Mouse (Mus musculus): Measurements from ENCODE around the gene Cdk1. TPM values are rescaled to one million over a fixed set of nuclear protein-coding genes. Genes with fewer than 3 reads are reported as not detected.

Gene Cdk1
- total and polyA plus RNA-seq, 3 experiments, result 221 to 768 (median 244) TPM

DNA sequence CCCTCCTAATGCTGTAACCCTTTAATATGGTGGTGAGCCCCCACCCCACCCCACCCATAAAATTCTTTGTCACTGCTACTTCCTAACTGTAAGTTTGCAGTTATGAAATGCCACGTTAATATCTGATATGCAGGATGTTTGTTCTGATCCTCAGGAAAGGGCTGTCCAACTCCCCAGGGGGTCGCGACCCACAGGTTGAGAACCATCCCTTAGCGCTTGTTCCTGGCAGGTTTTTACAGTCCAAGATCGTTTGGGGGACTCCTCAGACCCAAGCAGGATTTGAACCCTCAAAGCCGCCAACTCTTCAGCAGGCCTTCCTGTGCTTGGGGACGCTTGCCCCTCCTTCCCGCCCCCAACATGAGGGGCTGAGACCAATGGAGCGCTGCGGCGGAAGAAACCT lies 16.5 kb downstream of the Cdk1 start:
- dilution Hi-C loops (cut with MboI; ENCODE audit: extremely low pct_ligation_motif_present, extremely low pct_unique_long_range_greater_than_20kb, low sequenced_read_pairs) (no loop called here), in situ Hi-C loops (cut with MboI; ENCODE audit: low pct_ligation_motif_present, low pct_unique_long_range_greater_than_20kb, low sequenced_read_pairs) (no loop called here)
- Histone ChIP-seq H3K9me3 (replicated peaks; ENCODE audit: low read length) (no peaks in the 10 kb centered on the region), H3K4me2 (ENCODE audit: insufficient read depth, low read depth, poor library complexity, severe bottlenecking) (no peak overlapping the region), H3K27ac (ENCODE audit: insufficient read depth, low read depth) (no peak overlapping the region), H3K36me3 (replicated peaks in 1 of 2; ENCODE audit: control insufficient read depth in 1 of 2, insufficient read depth in 1 of 2, low read length in 1 of 2) (peaks cover 47 to 82% of the 10 kb centered on the region in 2 experiments), H3K27me3 (replicated peaks) (no peaks in the 10 kb centered on the region), H3K79me2 (replicated peaks; ENCODE audit: control insufficient read depth, extremely low read depth, insufficient read depth, poor library complexity, severe bottlenecking) (peaks cover under 1% of the 10 kb centered on the region), H3K4me1 (ENCODE audit: control insufficient read depth in 1 of 2, insufficient read depth in 2 of 2) (no peaks in the 10 kb centered on the region), H3K4me3 (replicated peaks in 1 of 3; ENCODE audit: low read depth in 2 of 3, low read length in 2 of 3, poor library complexity in 1 of 3) (no peak overlapping the region), H3K9ac (ENCODE audit: insufficient read depth, low read depth) (no peak overlapping the region)
- no peak for DNase-seq (ENCODE audit: extremely low read depth)
- no peak for TF ChIP-seq RCOR1 (conservative IDR thresholded peaks at IDR 0.05; ENCODE audit: low read depth, low read length)
- TF ChIP-seq CTCF (conservative IDR thresholded peaks at IDR 0.05 in 1 of 2, IDR thresholded peaks at IDR 0.05 in 1 of 2; ENCODE audit: low read depth in 2 of 2, low read length in 2 of 2), result no peak
- TF ChIP-seq MEF2A (IDR thresholded peaks at IDR 0.05; ENCODE audit: borderline replicate concordance, low read depth, low read length), result no peak
- TF ChIP-seq PAX5 (IDR thresholded peaks at IDR 0.05; ENCODE audit: low read length), result no peak
- no peak for TF ChIP-seq MAFK (IDR thresholded peaks at IDR 0.05; ENCODE audit: insufficient replicate concordance, low read length)
- no peak for TF ChIP-seq CHD2 (IDR thresholded peaks at IDR 0.05; ENCODE audit: low read length)
- TF ChIP-seq USF2 (conservative IDR thresholded peaks at IDR 0.05; ENCODE audit: low read depth, low read length), result no peak
- TF ChIP-seq POLR2AphosphoS2 (IDR thresholded peaks at IDR 0.05; ENCODE audit: low read depth, low read length), result no peak
- TF ChIP-seq EP300 (IDR thresholded peaks at IDR 0.05; ENCODE audit: low read length), result no peak
- TF ChIP-seq MAZ (IDR thresholded peaks at IDR 0.05; ENCODE audit: low read depth, low read length), result no peak
- no peak for TF ChIP-seq E2F4 (IDR thresholded peaks at IDR 0.05; ENCODE audit: insufficient replicate concordance, low read depth, low read length)

DNA sequence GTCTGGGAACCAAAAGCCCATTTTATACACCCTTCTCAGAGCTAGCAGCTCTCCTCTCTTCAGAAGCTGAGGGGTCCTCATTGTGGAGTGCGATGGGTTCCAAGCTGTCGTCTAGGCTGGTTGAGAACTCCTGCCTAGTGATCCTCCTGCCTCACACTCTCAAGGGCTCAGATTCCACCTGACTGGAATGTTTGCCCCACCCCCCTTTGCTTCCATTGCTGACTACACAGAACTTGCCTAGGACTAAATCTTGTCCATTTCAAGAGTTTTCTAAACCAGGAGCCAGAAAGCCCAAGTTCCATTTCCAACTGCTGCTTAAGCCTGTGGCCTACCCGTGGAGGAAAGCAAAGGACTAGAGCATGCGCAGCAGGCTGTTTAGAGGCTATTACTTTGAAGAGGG lies 17.1 kb downstream of the Cdk1 start:
- dilution Hi-C loops (cut with MboI; ENCODE audit: extremely low pct_ligation_motif_present, extremely low pct_unique_long_range_greater_than_20kb, low sequenced_read_pairs), result no loop called here
- peaks cover 43 to 76% of the 10 kb centered on the region in 2 experiments for H3K36me3 ChIP-seq (replicated peaks in 1 of 2; ENCODE audit: control insufficient read depth in 1 of 2, insufficient read depth in 1 of 2, low read length in 1 of 2)

More for the DNA sequence above, 17.1 kb downstream of the Cdk1 start:
- no peak for DNase-seq (ENCODE audit: extremely low read depth)
- in situ Hi-C loops (cut with MboI; ENCODE audit: low pct_ligation_motif_present, low pct_unique_long_range_greater_than_20kb, low sequenced_read_pairs), result no loop called here
- Histone ChIP-seq H3K4me3 (replicated peaks in 1 of 3; ENCODE audit: low read depth in 2 of 3, low read length in 2 of 3, poor library complexity in 1 of 3) (no peak overlapping the region), H3K4me2 (ENCODE audit: insufficient read depth, low read depth, poor library complexity, severe bottlenecking) (no peak overlapping the region), H3K27me3 (replicated peaks) (no peaks in the 10 kb centered on the region), H3K79me2 (replicated peaks; ENCODE audit: control insufficient read depth, extremely low read depth, insufficient read depth, poor library complexity, severe bottlenecking) (no peaks in the 10 kb centered on the region), H3K9me3 (replicated peaks; ENCODE audit: low read length) (no peaks in the 10 kb centered on the region), H3K4me1 (ENCODE audit: control insufficient read depth in 1 of 2, insufficient read depth in 2 of 2) (no peaks in the 10 kb centered on the region), H3K9ac (ENCODE audit: insufficient read depth, low read depth) (no peak overlapping the region), H3K27ac (ENCODE audit: insufficient read depth, low read depth) (no peak overlapping the region)
- TF ChIP-seq HCFC1 (IDR thresholded peaks at IDR 0.05; ENCODE audit: low read depth, low read length) (no peak), ELF1 (IDR thresholded peaks at IDR 0.05; ENCODE audit: low read depth, low read length) (no peak), RAD21 (IDR thresholded peaks at IDR 0.05; ENCODE audit: low read depth, low read length) (no peak), UBTF (IDR thresholded peaks at IDR 0.05; ENCODE audit: low read depth, low read length) (no peak), BHLHE40 (IDR thresholded peaks at IDR 0.05; ENCODE audit: low read depth, low read length) (no peak), POLR2A (IDR thresholded peaks at IDR 0.05; ENCODE audit: low read depth, low read length) (peak; percentile 14; the same call in 1 of the 2 replicates), IRF4 (IDR thresholded peaks at IDR 0.05; ENCODE audit: low read depth, low read length) (no peak), ZKSCAN1 (IDR thresholded peaks at IDR 0.05; ENCODE audit: borderline replicate concordance, low read depth, low read length) (no peak), POLR2AphosphoS2 (IDR thresholded peaks at IDR 0.05; ENCODE audit: low read depth, low read length) (0 out of 2 replicates have a peak, but pooled peaks have one; percentile 40), SIN3A (IDR thresholded peaks at IDR 0.05; ENCODE audit: low read length) (no peak), MAFK (IDR thresholded peaks at IDR 0.05; ENCODE audit: insufficient replicate concordance, low read length) (no peak), CTCF (conservative IDR thresholded peaks at IDR 0.05 in 1 of 2, IDR thresholded peaks at IDR 0.05 in 1 of 2; ENCODE audit: low read depth in 2 of 2, low read length in 2 of 2) (no peak), MAZ (IDR thresholded peaks at IDR 0.05; ENCODE audit: low read depth, low read length) (no peak), NRF1 (IDR thresholded peaks at IDR 0.05; ENCODE audit: low read depth, low read length) (no peak), JUND (conservative IDR thresholded peaks at IDR 0.05; ENCODE audit: low read depth, low read length) (no peak), CHD2 (IDR thresholded peaks at IDR 0.05; ENCODE audit: low read length) (no peak), E2F4 (IDR thresholded peaks at IDR 0.05; ENCODE audit: insufficient replicate concordance, low read depth, low read length) (no peak)
